Mouse (Mus musculus) myocyte (in vitro differentiated cells): ENCODE data around the gene Myl4. TPM values are rescaled to one million over a fixed set of nuclear protein-coding genes. Genes with fewer than 3 reads are reported as not detected.

Source experiments
- H3K27me3 ChIP-seq: one replicate; pipeline ENCODE4 v1.6.1; 2011; ENCODE audit not compliant: control insufficient read depth, insufficient read depth, insufficient read length
- H3K36me3 ChIP-seq: one replicate; pipeline ENCODE4 v1.6.1; 2011; ENCODE audit not compliant: control insufficient read depth, insufficient read depth
- H3K4me2 ChIP-seq: one replicate; pipeline ENCODE4 v1.6.1; 2011; ENCODE audit warnings: low read depth, control low read depth
- H3K4me3 ChIP-seq: one replicate; pipeline ENCODE4 v1.5.1; 2011; ENCODE audit warnings: mild to moderate bottlenecking, control low read depth, moderate library complexity
- H3K79me2 ChIP-seq: one replicate; pipeline ENCODE4 v1.6.1; 2011; ENCODE audit not compliant: control insufficient read depth, insufficient read depth
- H3ac ChIP-seq: one replicate; pipeline ENCODE4 v1.6.1; 2011; ENCODE audit not compliant: control insufficient read depth, insufficient read length
- CEBPB ChIP-seq: IDR thresholded peaks from 2 replicates; pipeline ENCODE4 v1.6.1; 2011; ENCODE audit warnings: mild to moderate bottlenecking, moderate library complexity; ENCODE audit not compliant: poor library complexity, insufficient read depth, severe bottlenecking
- E2F4 ChIP-seq: IDR thresholded peaks from one replicate; pipeline ENCODE4 v1.6.1; 2011; ENCODE audit warnings: mild to moderate bottlenecking, control low read depth, moderate library complexity; ENCODE audit not compliant: insufficient read depth
- MAX ChIP-seq: IDR thresholded peaks from one replicate; pipeline ENCODE4 v1.6.1; 2011; ENCODE audit warnings: low read depth, mild to moderate bottlenecking, control low read depth
- MYOD1 ChIP-seq, 3 experiments: IDR thresholded peaks; one replicate each; pipeline ENCODE4 v1.6.1; 2011; ENCODE audit warnings: control low read depth in 2 of 3, low read depth in 2 of 3, mild to moderate bottlenecking in 2 of 3, moderate library complexity in 1 of 3; ENCODE audit not compliant: insufficient read length in 2 of 3, control insufficient read depth in 1 of 3
- MYOG ChIP-seq, 3 experiments: IDR thresholded peaks; one replicate each; pipeline ENCODE4 v1.6.1; 2011; ENCODE audit warnings: control low read depth in 2 of 3, low read depth in 2 of 3, mild to moderate bottlenecking in 2 of 3; ENCODE audit not compliant: insufficient read length in 2 of 3, control insufficient read depth in 1 of 3, insufficient read depth in 1 of 3
- POLR2A ChIP-seq: IDR thresholded peaks from one replicate; pipeline ENCODE4 v1.6.1; 2011; ENCODE audit warnings: low read depth, mild to moderate bottlenecking, control low read depth, moderate library complexity; ENCODE audit not compliant: insufficient read length
- POLR2AphosphoS2 ChIP-seq: IDR thresholded peaks from one replicate; pipeline ENCODE4 v1.6.1; 2011; ENCODE audit warnings: low read depth, control low read depth; ENCODE audit not compliant: insufficient read length
- REST ChIP-seq: IDR thresholded peaks from one replicate; pipeline ENCODE4 v1.6.1; 2011; ENCODE audit warnings: mild to moderate bottlenecking, control low read depth, moderate library complexity; ENCODE audit not compliant: insufficient read depth, insufficient read length
- SRF ChIP-seq: IDR thresholded peaks from one replicate; pipeline ENCODE4 v1.6.1; 2011; ENCODE audit warnings: low read depth; ENCODE audit not compliant: control insufficient read depth, insufficient read length
- TCF12 ChIP-seq: IDR thresholded peaks from one replicate; pipeline ENCODE4 v1.6.1; 2011; ENCODE audit warnings: mild to moderate bottlenecking, control low read depth; ENCODE audit not compliant: poor library complexity, insufficient read depth, severe bottlenecking
- TCF3 ChIP-seq: IDR thresholded peaks from one replicate; pipeline ENCODE4 v1.6.1; 2011; ENCODE audit warnings: low read depth, control low read depth; ENCODE audit not compliant: insufficient read length
- USF1 ChIP-seq: IDR thresholded peaks from one replicate; pipeline ENCODE4 v1.6.1; 2011; ENCODE audit warnings: low read depth, mild to moderate bottlenecking, control low read depth, moderate library complexity
- polyA plus RNA-seq: library from polyadenylated mRNA; unstranded; fragments of >200 nt; fragmentation: generic; extraction: Trizol; gene quantifications from one replicate; pipeline ENCODE4 v1.2.1, GENCODE M21; 2012; ENCODE audit warnings: missing spikeins

Myl4 gene
- polyA plus RNA-seq, 1 experiment, result 5,062 TPM

DNA sequence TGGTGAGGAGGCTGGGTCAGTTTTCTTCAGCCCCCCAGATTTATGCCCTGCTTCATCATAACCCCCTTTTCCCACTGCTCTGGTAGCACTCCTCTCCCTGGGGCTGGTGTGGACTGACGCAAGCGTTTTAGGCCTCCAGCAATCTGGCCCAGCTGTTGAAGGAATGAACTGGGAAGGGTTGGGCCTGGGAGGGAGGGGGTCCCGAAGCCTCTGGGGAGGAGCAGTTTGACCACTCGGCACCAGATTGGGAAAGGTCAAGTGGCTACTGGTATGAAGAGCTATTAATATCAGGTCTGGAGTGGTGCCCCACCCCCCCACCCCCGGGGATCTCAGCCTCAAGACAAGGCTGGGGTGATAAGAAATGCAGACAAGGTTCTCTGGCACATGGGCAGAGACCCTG is 27.6 kb downstream of the Myl4 start:
- H3K79me2 ChIP-seq, result peaks cover 12% of the 10 kb centered on the region
- TF ChIP-seq POLR2A (peak; percentile 44), MAX (no peak), E2F4 (no peak), TCF3 (no peak), REST (no peak), POLR2AphosphoS2 (peak; percentile 47), SRF (no peak), MYOD1 (IDR thresholded peaks at IDR 0.05; ENCODE audit: control insufficient read depth in 1 of 3, insufficient read length in 2 of 3, low read depth in 2 of 3) (peak in 1 of 3 experiments; percentile 57), CEBPB (peak; percentile 11; the same call in 1 of the 2 replicates), MYOG (IDR thresholded peaks at IDR 0.05; ENCODE audit: control insufficient read depth in 1 of 3, insufficient read depth in 1 of 3, insufficient read length in 2 of 3, low read depth in 2 of 3) (peak in 1 of 3 experiments; percentile 82), TCF12 (no peak), USF1 (no peak)
- peak overlapping the region; percentile 9 for H3ac ChIP-seq
- H3K4me2 ChIP-seq, result peak overlapping the region; percentile 66
- peak overlapping the region; percentile 57 for H3K4me3 ChIP-seq
- H3K36me3 ChIP-seq, result peaks cover 8% of the 10 kb centered on the region
- H3K27me3 ChIP-seq, result no peaks in the 10 kb centered on the region

DNA sequence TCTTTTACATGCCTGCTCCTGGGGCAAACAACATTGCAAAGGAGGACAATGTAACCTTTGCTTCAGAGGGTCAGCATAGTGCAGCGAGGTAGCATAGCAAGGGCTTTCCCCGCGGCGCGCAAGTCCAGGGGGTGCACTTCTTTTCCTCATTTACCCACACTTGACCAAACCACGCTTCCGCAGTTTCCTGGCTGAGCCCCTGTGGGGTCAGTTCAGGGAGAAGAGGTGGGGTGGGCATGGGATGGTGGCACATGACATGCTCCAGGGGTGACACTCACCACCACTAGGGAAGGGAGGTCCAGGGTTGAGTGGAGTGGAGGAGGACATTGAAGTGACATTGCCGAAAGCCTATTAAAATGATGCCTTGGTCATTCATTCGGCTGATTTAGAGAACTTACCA is 28.6 kb downstream of the Myl4 start:
- TF ChIP-seq MYOD1 (IDR thresholded peaks at IDR 0.05; ENCODE audit: control insufficient read depth in 1 of 3, insufficient read length in 2 of 3, low read depth in 2 of 3) (no peak), POLR2A (peak; percentile 12), POLR2AphosphoS2 (peak; percentile 56), TCF12 (no peak)
- Histone ChIP-seq H3K27me3 (no peaks in the 10 kb centered on the region), H3K36me3 (peaks cover 8% of the 10 kb centered on the region), H3ac (no peak overlapping the region), H3K4me2 (peak overlapping the region; percentile 66), H3K79me2 (peaks cover 12% of the 10 kb centered on the region), H3K4me3 (peak overlapping the region; percentile 57)

DNA sequence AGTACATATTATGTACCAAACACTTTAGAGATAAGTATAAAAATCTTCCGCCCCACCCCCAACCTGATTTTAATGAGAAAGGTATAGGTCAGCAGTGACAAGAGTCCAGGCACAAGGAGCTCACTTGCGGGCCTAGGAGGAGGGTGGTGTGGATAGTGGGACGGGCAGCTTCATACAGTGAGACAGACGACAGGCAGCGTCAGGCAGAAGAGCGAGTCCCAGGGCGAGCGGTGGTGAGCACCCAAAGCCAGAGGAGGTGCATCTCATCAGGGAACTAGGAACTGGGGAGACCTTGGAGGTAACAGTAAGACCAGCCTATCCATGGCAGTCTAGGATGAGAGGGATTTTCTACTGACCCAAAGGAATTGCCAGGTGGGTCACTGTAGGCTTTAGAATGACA is 29.1 kb downstream of the Myl4 start:
- peak overlapping the region; percentile 66 for H3K4me2 ChIP-seq
- H3K27me3 ChIP-seq, result no peaks in the 10 kb centered on the region
- H3K36me3 ChIP-seq, result peaks cover 8% of the 10 kb centered on the region
- TF ChIP-seq E2F4 (no peak), REST (no peak), POLR2A (peak; percentile 56), USF1 (no peak), TCF3 (no peak), CEBPB (no peak), TCF12 (no peak), POLR2AphosphoS2 (peak; percentile 81)
- H3K4me3 ChIP-seq, result peak overlapping the region; percentile 57
- H3ac ChIP-seq, result no peak overlapping the region
- peaks cover 12% of the 10 kb centered on the region for H3K79me2 ChIP-seq

DNA sequence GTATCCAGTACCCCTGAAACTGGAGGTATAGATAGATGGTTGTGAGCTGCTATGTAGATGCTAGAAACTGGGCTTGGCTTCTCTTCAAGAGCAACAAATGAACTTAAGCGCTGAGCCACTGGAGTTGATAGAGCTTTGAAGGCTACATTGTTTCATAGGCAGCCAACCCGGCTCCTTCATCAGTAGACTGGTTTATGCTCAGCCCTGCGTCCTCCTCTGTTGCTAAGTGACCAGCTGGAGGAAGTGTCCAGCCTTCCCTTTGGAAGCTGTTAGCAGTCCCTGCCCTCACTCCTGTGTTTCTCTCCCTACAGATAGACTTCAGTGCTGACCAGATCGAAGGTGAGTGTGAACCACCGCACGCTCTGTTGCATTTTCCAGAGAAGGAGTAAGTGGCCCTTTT is 29.6 kb downstream of the Myl4 start:
- TF ChIP-seq POLR2A, result no peak
- no peak for TF ChIP-seq E2F4
- H3K27me3 ChIP-seq, result no peaks in the 10 kb centered on the region
- H3K36me3 ChIP-seq, result peaks cover 8% of the 10 kb centered on the region
- H3ac ChIP-seq, result no peak overlapping the region
- peak overlapping the region; percentile 66 for H3K4me2 ChIP-seq
- H3K4me3 ChIP-seq, result peak overlapping the region; percentile 57
- H3K79me2 ChIP-seq, result peaks cover 12% of the 10 kb centered on the region

DNA sequence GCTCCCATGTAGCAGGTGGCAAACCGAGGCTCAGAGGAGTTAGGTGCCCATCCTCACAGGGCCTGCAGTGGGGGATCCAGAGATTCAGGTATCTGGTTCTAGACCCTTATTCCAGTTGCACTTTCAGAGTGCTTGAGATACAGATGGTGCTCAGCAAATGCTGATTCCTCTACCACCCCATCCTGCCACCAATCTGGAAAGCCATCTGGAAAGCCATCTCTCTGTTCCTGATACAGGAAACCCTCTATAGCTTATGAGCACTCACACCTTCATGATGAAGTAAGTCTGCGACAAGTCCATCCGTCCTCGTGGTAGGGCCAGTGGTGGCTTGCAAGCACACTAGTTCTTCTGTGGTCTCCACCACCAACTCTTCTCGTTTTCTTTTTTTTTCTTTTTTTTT is 30.1 kb downstream of the Myl4 start:
- Histone ChIP-seq H3K27me3 (no peaks in the 10 kb centered on the region), H3ac (no peak overlapping the region), H3K79me2 (peaks cover 12% of the 10 kb centered on the region), H3K36me3 (peaks cover 8% of the 10 kb centered on the region), H3K4me2 (peak overlapping the region; percentile 66), H3K4me3 (peak overlapping the region; percentile 57)
- TF ChIP-seq CEBPB (no peak), POLR2AphosphoS2 (peak; percentile 18)
